Mouse (Mus musculus): Measurements from ENCODE around the gene Tagap. TPM values are rescaled to one million over a fixed set of nuclear protein-coding genes. Genes with fewer than 3 reads are reported as not detected.
"Not testable (repeated sequence)": the region's sequence is repeated elsewhere in the genome, so short reads cannot be mapped to it uniquely, and the experiment has no call there.

The Tagap gene
- polyA plus RNA-seq, 2 experiments = 0.64 to 0.65 TPM

GRCm38 (mm10) chr17:7931096-7931990 lies 5.5 kb downstream of the Tagap start:
- no peak; the same call in 1 of the 2 replicates for ATAC-seq (ENCODE audit: low FRiP score, low read depth)
- no peak overlapping the region for H3K9ac ChIP-seq (ENCODE audit: low read depth, low read length, severe bottlenecking)
- no peak overlapping the region for H3K4me3 ChIP-seq (replicated peaks; ENCODE audit: low read length)
- no peak for TF ChIP-seq POLR2A (IDR thresholded peaks at IDR 0.05; ENCODE audit: borderline replicate concordance, extremely low read depth, insufficient read depth, insufficient read length)
- no peaks in the 10 kb centered on the region for H3K36me3 ChIP-seq (ENCODE audit: control insufficient read depth, insufficient read depth, low read length)
- no peak overlapping the region for H3K4me2 ChIP-seq (replicated peaks; ENCODE audit: low read depth, low read length, severe bottlenecking)
- H3K4me1 ChIP-seq (ENCODE audit: control insufficient read depth, insufficient read depth, low read length) = 0 out of 2 replicates have a peak, but pooled peaks cover 7% of the 10 kb centered on the region
- no peaks in the 10 kb centered on the region for H3K9me3 ChIP-seq (ENCODE audit: control insufficient read depth, low read length)
- no peaks in the 10 kb centered on the region for H3K27me3 ChIP-seq (ENCODE audit: control insufficient read depth, insufficient read depth, low read length)
- H3K27ac ChIP-seq (replicated peaks; ENCODE audit: low read depth, low read length) = peak overlapping the region; percentile 38; the same call in 1 of the 2 replicates
- no peak for DNase-seq (ENCODE audit: low spot score)
- 73% methylated on average over 13 of the region's 13 CpGs for WGBS

- DNase-seq (ENCODE audit: low spot score); H3K4me1 ChIP-seq (ENCODE audit: control insufficient read depth, insufficient read depth, low read length); H3K4me2 ChIP-seq (replicated peaks; ENCODE audit: low read depth, low read length, severe bottlenecking); H3K4me3 ChIP-seq (replicated peaks; ENCODE audit: low read length); H3K9me3 ChIP-seq (ENCODE audit: control insufficient read depth, low read length); H3K9ac ChIP-seq (ENCODE audit: low read depth, low read length, severe bottlenecking); H3K27ac ChIP-seq (replicated peaks; ENCODE audit: low read depth, low read length); H3K27me3 ChIP-seq (ENCODE audit: control insufficient read depth, insufficient read depth, low read length); H3K36me3 ChIP-seq (ENCODE audit: control insufficient read depth, insufficient read depth, low read length); ATAC-seq (ENCODE audit: low FRiP score, low read depth): not testable (repeated sequence)
- WGBS = 68% methylated on average over 3 of the region's 8 CpGs
These were observed 6.3 kb downstream of the Tagap start for GRCm38 (mm10) chr17:7932121-7932520.

GRCm38 (mm10) chr17:7939640-7940039 lies 13.8 kb downstream of the Tagap start:
- no peak for TF ChIP-seq POLR2A (IDR thresholded peaks at IDR 0.05; ENCODE audit: borderline replicate concordance, extremely low read depth, insufficient read depth, insufficient read length)
- WGBS = 59% methylated on average over 8 of the region's 8 CpGs

GRCm38 (mm10) chr17:7945117-7946052 lies 19.6 kb downstream of the Tagap start, which contains the start of gene Rsph3a:
Gene Rsph3a (plus strand): TSS chr17:7945614.
- peak within 1 kb of the TSS; percentile 79 for H3K27ac ChIP-seq (replicated peaks; ENCODE audit: low read depth, low read length)
- H3K4me1 ChIP-seq (ENCODE audit: control insufficient read depth, insufficient read depth, low read length); H3K9me3 ChIP-seq (ENCODE audit: control insufficient read depth, low read length); H3K27me3 ChIP-seq (ENCODE audit: control insufficient read depth, insufficient read depth, low read length); H3K36me3 ChIP-seq (ENCODE audit: control insufficient read depth, insufficient read depth, low read length): not testable (repeated sequence)
- peak within 1 kb of the TSS; percentile 54 for H3K9ac ChIP-seq (ENCODE audit: low read depth, low read length, severe bottlenecking)
- H3K4me2 ChIP-seq (replicated peaks; ENCODE audit: low read depth, low read length, severe bottlenecking) = peak within 1 kb of the TSS; percentile 47
- H3K4me3 ChIP-seq (replicated peaks; ENCODE audit: low read length) = peak within 1 kb of the TSS; percentile 49
- 0 out of 2 replicates have a peak, but pooled peaks have one; percentile 12 for TF ChIP-seq POLR2A (IDR thresholded peaks at IDR 0.05; ENCODE audit: borderline replicate concordance, extremely low read depth, insufficient read depth, insufficient read length)
- ATAC-seq (ENCODE audit: low FRiP score, low read depth) (peak; percentile 98), DNase-seq (ENCODE audit: low spot score) (peak; percentile 92)
- 3% methylated on average over 39 of the region's 58 CpGs for WGBS

More at GRCm38 (mm10) chr17:7939640-7940039, 13.8 kb downstream of the Tagap start:
- DNase-seq (ENCODE audit: low spot score) = peak; percentile 32
- Histone ChIP-seq H3K9ac (ENCODE audit: low read depth, low read length, severe bottlenecking) (no peak overlapping the region), H3K27me3 (ENCODE audit: control insufficient read depth, insufficient read depth, low read length) (no peaks in the 10 kb centered on the region), H3K36me3 (ENCODE audit: control insufficient read depth, insufficient read depth, low read length) (no peaks in the 10 kb centered on the region), H3K4me3 (replicated peaks; ENCODE audit: low read length) (no peak overlapping the region), H3K9me3 (ENCODE audit: control insufficient read depth, low read length) (no peaks in the 10 kb centered on the region), H3K27ac (replicated peaks; ENCODE audit: low read depth, low read length) (no peak overlapping the region), H3K4me1 (ENCODE audit: control insufficient read depth, insufficient read depth, low read length) (no peaks in the 10 kb centered on the region), H3K4me2 (replicated peaks; ENCODE audit: low read depth, low read length, severe bottlenecking) (no peak overlapping the region)
- ATAC-seq (ENCODE audit: low FRiP score, low read depth) = no peak

- ATAC-seq (ENCODE audit: low FRiP score, low read depth) = peak; percentile 54
- H3K9me3 ChIP-seq (ENCODE audit: control insufficient read depth, low read length); H3K4me1 ChIP-seq (ENCODE audit: control insufficient read depth, insufficient read depth, low read length); H3K36me3 ChIP-seq (ENCODE audit: control insufficient read depth, insufficient read depth, low read length); H3K27me3 ChIP-seq (ENCODE audit: control insufficient read depth, insufficient read depth, low read length); DNase-seq (ENCODE audit: low spot score): not testable (repeated sequence)
- WGBS = 0% methylated on average over 11 of the region's 27 CpGs
- 0 out of 2 replicates have a peak, but pooled peaks have one; percentile 4 for TF ChIP-seq POLR2A (IDR thresholded peaks at IDR 0.05; ENCODE audit: borderline replicate concordance, extremely low read depth, insufficient read depth, insufficient read length)
- peak overlapping the region; percentile 47 for H3K4me2 ChIP-seq (replicated peaks; ENCODE audit: low read depth, low read length, severe bottlenecking)
- H3K4me3 ChIP-seq (replicated peaks; ENCODE audit: low read length) = peak overlapping the region; percentile 49
- H3K9ac ChIP-seq (ENCODE audit: low read depth, low read length, severe bottlenecking) = peak overlapping the region; percentile 54
- H3K27ac ChIP-seq (replicated peaks; ENCODE audit: low read depth, low read length) = peak overlapping the region; percentile 79; the same call in 1 of the 2 replicates
These were observed 20.3 kb downstream of the Tagap start for GRCm38 (mm10) chr17:7946053-7946627.

- H3K9ac ChIP-seq (ENCODE audit: low read depth, low read length, severe bottlenecking); H3K4me1 ChIP-seq (ENCODE audit: control insufficient read depth, insufficient read depth, low read length); H3K27me3 ChIP-seq (ENCODE audit: control insufficient read depth, insufficient read depth, low read length); H3K4me2 ChIP-seq (replicated peaks; ENCODE audit: low read depth, low read length, severe bottlenecking); H3K36me3 ChIP-seq (ENCODE audit: control insufficient read depth, insufficient read depth, low read length); H3K9me3 ChIP-seq (ENCODE audit: control insufficient read depth, low read length); H3K27ac ChIP-seq (replicated peaks; ENCODE audit: low read depth, low read length); H3K4me3 ChIP-seq (replicated peaks; ENCODE audit: low read length); ATAC-seq (ENCODE audit: low FRiP score, low read depth); DNase-seq (ENCODE audit: low spot score): not testable (repeated sequence)
- WGBS = no CpG with 5 or more reads among the region's 4 CpGs
These were observed 25.5 kb downstream of the Tagap start for GRCm38 (mm10) chr17:7951333-7951732.

- H3K27ac ChIP-seq (replicated peaks; ENCODE audit: low read depth, low read length); H3K36me3 ChIP-seq (ENCODE audit: control insufficient read depth, insufficient read depth, low read length); ATAC-seq (ENCODE audit: low FRiP score, low read depth); H3K4me3 ChIP-seq (replicated peaks; ENCODE audit: low read length); H3K27me3 ChIP-seq (ENCODE audit: control insufficient read depth, insufficient read depth, low read length); H3K4me2 ChIP-seq (replicated peaks; ENCODE audit: low read depth, low read length, severe bottlenecking); H3K4me1 ChIP-seq (ENCODE audit: control insufficient read depth, insufficient read depth, low read length); H3K9ac ChIP-seq (ENCODE audit: low read depth, low read length, severe bottlenecking); H3K9me3 ChIP-seq (ENCODE audit: control insufficient read depth, low read length); DNase-seq (ENCODE audit: low spot score): not testable (repeated sequence)
- 92% methylated on average over 8 of the region's 9 CpGs for WGBS
These were observed 31.4 kb downstream of the Tagap start for GRCm38 (mm10) chr17:7957242-7957641.

All from limb, embryonic 14.5 days (tissue).